ENCODE assay signal across 13 mouse cellular contexts in the genomic region with DNA sequence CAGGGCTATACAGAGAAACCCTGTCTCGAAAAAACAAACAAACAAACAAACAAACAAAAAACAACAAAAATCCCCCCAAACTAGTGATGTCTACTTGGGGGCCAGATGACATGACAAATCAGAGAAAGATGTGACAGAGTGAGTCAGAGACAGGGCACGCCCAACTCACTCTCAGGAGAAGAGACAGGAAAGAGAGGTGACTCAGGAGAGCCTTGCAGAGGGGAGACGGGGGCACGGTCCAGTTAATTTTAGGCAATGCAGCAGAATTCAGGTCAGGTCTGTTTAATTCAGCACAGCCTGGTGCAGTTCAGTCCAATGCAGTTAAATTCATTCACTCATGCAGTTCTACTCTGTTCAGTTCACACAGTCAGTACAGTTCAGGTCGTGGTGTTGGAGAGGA.
"Had no signal": no experiment of that assay in that cellular context is flagged by ENCODE, and none has a peak within 500 bp of the region (broad histone marks: within the 10 kb centered on the region; RNA-seq: fewer than 3 reads in every experiment).

No protein-coding gene starts in this region.

- H3K36me3 ChIP-seq: liver, embryonic 13.5 days had no signal

- H3K27ac ChIP-seq: layer of hippocampus, adult 2 months; left cerebral cortex, adult 2 months; liver, embryonic 13.5 days had no signal

- H3K9ac ChIP-seq: liver, embryonic 13.5 days had no signal

- DNase-seq: kidney, postnatal 14 days; layer of hippocampus, adult 9-11 months; layer of hippocampus, postnatal 36 days; liver, embryonic 13.5 days; lung, adult 2 months; lung, postnatal 14 days; lung, postnatal 4 days; midbrain, embryonic 14.5 days; thymus, adult 18-20 months; thymus, postnatal 36 days had no signal

- H3K9me3 ChIP-seq: liver, embryonic 13.5 days had no signal

- H3K4me3 ChIP-seq: layer of hippocampus, adult 2 months; left cerebral cortex, adult 2 months; liver, embryonic 13.5 days had no signal

- H3K4me1 ChIP-seq: liver, embryonic 13.5 days had no signal

- H3K27me3 ChIP-seq: liver, embryonic 13.5 days had no signal

- H3K4me2 ChIP-seq: liver, embryonic 13.5 days; midbrain, embryonic 11.5 days had no signal
